Mouse (Mus musculus) cerebellum, adult 2 months (tissue): ENCODE results near the gene Aunip. TPM values are rescaled to one million over a fixed set of nuclear protein-coding genes. Genes with fewer than 3 reads are reported as not detected.
A peak's percentile ranks its signal among the peaks of the same experiment; 100 is the strongest.

Source experiments
- DNase-seq, 2 experiments: peaks; one replicate each; pipeline ENCODE4 v3.0.0; 2021
- H3K27ac ChIP-seq: fragments of 200-500 bp; 2 replicates; pipeline ENCODE4 v1.5.1; 2012; ENCODE audit warnings: low read length, control low read depth, inconsistent platforms; ENCODE audit not compliant: insufficient read depth
- H3K27me3 ChIP-seq: fragments of 200-500 bp; 2 replicates; pipeline ENCODE4 v1.6.1; 2012; ENCODE audit warnings: inconsistent platforms, mild to moderate bottlenecking, low read length, moderate library complexity; ENCODE audit not compliant: control insufficient read depth, insufficient read depth
- H3K4me1 ChIP-seq: fragments of 200-500 bp; 2 replicates; pipeline ENCODE4 v1.6.1; 2011; ENCODE audit warnings: low read length; ENCODE audit not compliant: control insufficient read depth, insufficient read depth
- H3K4me3 ChIP-seq: fragments of 200-500 bp; replicated peaks from 2 replicates; pipeline ENCODE3; 2011; ENCODE audit warnings: mild to moderate bottlenecking, low read depth, low read length, control low read depth; ENCODE audit not compliant: insufficient read depth
- CTCF ChIP-seq: fragments of 200-500 bp; IDR thresholded peaks from 2 replicates; pipeline ENCODE4 v1.5.1; 2011; ENCODE audit warnings: low read depth, mild to moderate bottlenecking, control low read depth, low read length, moderate library complexity, borderline replicate concordance; ENCODE audit not compliant: insufficient read depth
- POLR2A ChIP-seq: fragments of 200-500 bp; IDR thresholded peaks from 2 replicates; pipeline ENCODE4 v1.6.1; 2011; ENCODE audit warnings: low read length, control low read depth, borderline replicate concordance; ENCODE audit not compliant: insufficient read depth
- WGBS: fragments of 180-500 bp; shearing (Covaris S2); methylation state at CpG from one replicate; pipeline ENCODE4 v1.1.7; 2018; 5-methylcytosine and 5-hydroxymethylcytosine counted together
- polyA plus RNA-seq: library from polyadenylated mRNA; depleted of rRNA; stranded (reverse); fragments of >200 nt; gene quantifications from 2 replicates; pipeline ENCODE4 v1.2.3, GENCODE M21; 2012

Aunip gene
- polyA plus RNA-seq, 1 experiment, result 0.65 TPM

DNA sequence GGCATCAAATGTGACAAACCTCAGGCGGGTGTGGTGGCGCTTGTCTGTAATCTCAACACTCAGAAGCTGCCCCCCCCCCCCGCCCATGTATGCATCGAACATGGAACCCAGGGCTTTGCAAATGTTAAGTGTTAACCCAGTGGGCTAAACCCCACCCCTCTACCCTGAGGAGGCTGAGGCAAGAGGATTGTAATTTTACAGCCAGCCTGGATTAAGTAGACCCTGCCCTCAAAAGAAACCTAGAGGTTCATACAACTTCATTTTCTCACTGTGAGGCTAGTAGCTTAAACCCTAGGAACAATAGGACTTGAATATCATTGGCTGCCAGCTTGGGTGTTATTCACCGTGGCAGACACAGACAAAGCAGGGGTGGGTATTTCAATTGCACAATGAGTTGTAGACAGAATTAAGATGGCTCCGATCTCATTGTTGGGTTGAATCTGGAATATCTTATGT, 41.4 kb upstream of the Aunip start:
- DNase-seq, result no peak
- TF ChIP-seq CTCF (no peak), POLR2A (no peak)
- peak overlapping the region; percentile 66 for H3K4me3 ChIP-seq
- no peaks in the 10 kb centered on the region for H3K27me3 ChIP-seq
- 4% methylated on average over 6 of the region's 6 CpGs for WGBS
- H3K4me1 ChIP-seq, result no peaks in the 10 kb centered on the region
- no peak overlapping the region for H3K27ac ChIP-seq

DNA sequence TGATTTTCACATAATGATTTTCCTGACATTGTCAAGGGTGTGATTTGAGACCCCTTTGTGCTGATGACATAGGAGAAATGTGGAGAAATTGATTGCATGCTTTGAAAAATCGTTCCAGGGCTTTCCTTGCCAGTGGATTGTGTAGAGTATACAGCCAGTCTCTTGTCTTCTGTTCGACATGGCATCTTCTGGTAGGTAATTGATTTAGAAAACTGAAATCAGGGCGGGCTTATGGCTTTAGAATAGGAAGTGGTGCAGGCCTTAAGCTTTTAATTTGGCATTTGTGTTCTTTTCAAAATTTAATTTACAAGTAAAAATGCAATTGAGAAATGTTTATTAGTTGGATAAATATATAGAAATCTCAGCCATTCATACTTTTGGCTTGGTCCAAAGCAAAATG, 40.8 kb upstream of the Aunip start:
- DNase-seq, result no peak
- Histone ChIP-seq H3K4me3 (no peak overlapping the region), H3K27ac (no peak overlapping the region), H3K27me3 (no peaks in the 10 kb centered on the region), H3K4me1 (no peaks in the 10 kb centered on the region)
- 48% methylated on average over 3 of the region's 3 CpGs for WGBS
- TF ChIP-seq POLR2A, result no peak
- TF ChIP-seq CTCF, result no peak

DNA sequence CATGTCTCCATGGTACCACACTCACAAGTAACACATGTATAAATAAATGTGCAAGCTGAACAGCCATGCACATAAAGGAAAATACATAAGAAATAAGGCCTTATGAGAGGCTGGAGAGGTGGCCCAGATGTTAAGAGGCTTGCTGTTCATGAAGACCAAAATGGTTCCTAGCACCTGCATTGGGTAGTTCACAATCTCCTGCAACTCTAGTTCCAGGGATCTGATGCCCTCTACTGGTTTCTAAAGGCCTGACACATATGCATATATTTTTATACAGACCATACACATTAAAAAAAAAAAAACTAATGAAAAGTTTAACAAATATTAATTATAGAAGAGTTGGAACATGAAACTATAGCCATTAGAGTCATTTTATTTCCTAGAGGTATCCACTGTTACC, 39.3 kb upstream of the Aunip start:
- H3K27ac ChIP-seq, result no peak overlapping the region
- TF ChIP-seq CTCF (no peak), POLR2A (no peak)
- H3K4me1 ChIP-seq, result no peaks in the 10 kb centered on the region; the same call in 1 of the 2 replicates
- no peaks in the 10 kb centered on the region for H3K27me3 ChIP-seq
- H3K4me3 ChIP-seq, result no peak overlapping the region
- DNase-seq, result no peak

DNA sequence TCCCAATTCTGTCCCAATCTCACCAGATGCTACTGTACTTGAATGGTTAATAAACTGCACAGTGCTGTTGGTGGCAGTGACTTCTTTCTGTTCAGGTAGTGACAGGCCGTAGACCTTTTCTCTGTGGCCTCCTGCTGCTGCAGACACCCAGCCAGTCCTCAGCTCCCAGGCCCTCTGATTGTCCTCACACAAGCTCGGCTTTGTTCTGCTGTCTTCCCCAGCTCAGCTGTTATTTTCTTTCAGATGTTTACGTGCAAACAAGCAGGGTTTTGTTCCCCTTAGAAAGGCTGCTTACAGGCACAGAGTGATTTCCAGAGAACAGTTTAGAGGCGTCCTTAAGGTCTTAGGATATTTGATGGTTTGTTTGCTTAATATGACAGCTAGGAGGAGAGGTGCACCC, 37.0 kb upstream of the Aunip start:
- Histone ChIP-seq H3K4me1 (peaks cover 12% of the 10 kb centered on the region; the same call in 1 of the 2 replicates), H3K4me3 (no peak overlapping the region), H3K27ac (peak overlapping the region; percentile 37; the same call in 1 of the 2 replicates), H3K27me3 (no peaks in the 10 kb centered on the region)
- WGBS, result 64% methylated on average over 4 of the region's 4 CpGs
- no peak for DNase-seq
- TF ChIP-seq POLR2A, result no peak
- no peak for TF ChIP-seq CTCF

DNA sequence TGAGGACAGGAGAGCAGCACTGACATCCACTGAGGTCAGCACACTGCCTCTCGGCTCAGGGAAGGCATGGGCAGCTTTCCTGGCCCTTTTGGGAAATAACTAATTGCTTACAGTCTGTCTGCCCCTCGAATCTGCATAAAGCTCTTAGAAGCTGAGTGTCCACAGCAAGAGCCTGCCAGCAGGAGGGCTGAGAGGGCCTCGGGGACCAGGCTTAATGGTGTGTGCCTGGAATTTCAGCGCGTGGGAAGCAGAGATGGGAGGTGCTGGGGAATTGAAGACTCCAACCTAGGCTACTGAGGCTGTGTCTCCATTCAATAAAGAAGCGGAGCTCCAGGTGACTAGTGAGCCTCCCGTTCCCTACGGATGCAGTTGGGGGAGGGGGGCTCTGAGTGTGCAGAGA, 36.6 kb upstream of the Aunip start:
- H3K4me3 ChIP-seq, result no peak overlapping the region
- no peak for DNase-seq
- TF ChIP-seq CTCF (no peak), POLR2A (no peak)
- H3K27ac ChIP-seq, result peak overlapping the region; percentile 37; the same call in 1 of the 2 replicates
- peaks cover 12% of the 10 kb centered on the region; the same call in 1 of the 2 replicates for H3K4me1 ChIP-seq
- WGBS, result 53% methylated on average over 8 of the region's 8 CpGs
- H3K27me3 ChIP-seq, result no peaks in the 10 kb centered on the region

DNA sequence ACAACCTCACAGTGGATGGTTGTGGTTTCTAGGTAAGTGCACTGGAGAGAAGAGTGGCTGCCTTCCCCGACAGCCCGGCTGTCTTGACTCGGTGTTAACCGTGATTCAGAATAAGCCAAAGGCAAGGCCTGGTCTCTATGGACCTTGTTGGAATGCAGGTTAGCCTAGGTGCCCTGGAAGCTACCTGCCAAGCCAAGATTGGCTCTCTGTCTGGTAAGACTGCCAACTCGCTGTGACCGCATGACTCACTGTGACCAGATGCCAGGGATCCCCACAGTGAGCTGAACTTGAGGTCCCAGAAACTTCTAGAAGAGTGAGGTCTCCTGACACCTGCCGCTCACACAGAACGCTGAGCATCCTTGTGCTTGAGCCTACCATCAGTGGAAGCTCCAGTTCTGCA, 33.9 kb upstream of the Aunip start:
- Histone ChIP-seq H3K27me3 (no peaks in the 10 kb centered on the region), H3K27ac (peak overlapping the region; percentile 12; the same call in 1 of the 2 replicates), H3K4me1 (peaks cover 15% of the 10 kb centered on the region), H3K4me3 (no peak overlapping the region)
- TF ChIP-seq CTCF, result no peak
- TF ChIP-seq POLR2A, result no peak
- peak; percentile 76 to 81 for DNase-seq
- 32% methylated on average over 8 of the region's 8 CpGs for WGBS

DNA sequence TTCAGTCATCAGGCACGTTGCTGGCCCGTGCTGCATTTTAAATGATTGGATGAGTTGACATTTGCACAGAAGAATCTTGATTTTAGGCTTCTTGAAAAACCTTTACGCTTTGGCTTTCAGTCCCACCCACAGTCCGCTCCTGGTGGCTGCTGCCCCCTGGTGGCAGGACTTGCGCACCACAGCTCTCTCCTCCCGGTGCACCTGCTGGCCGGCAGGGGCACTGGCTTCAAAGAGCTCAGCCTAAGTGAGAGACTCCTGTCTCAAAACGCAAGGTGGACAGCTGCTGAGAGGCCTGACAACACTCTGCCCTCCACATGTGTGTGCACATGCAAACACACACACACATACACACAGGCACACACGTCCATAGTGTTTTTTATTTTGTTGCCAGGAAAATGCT, 32.8 kb upstream of the Aunip start:
- H3K4me1 ChIP-seq, result peaks cover 23% of the 10 kb centered on the region
- no peaks in the 10 kb centered on the region for H3K27me3 ChIP-seq
- no peak overlapping the region for H3K27ac ChIP-seq
- 2% methylated on average over 9 of the region's 9 CpGs for WGBS
- TF ChIP-seq POLR2A (no peak), CTCF (peak; percentile 100)
- peak; percentile 92 to 99 for DNase-seq
- H3K4me3 ChIP-seq, result no peak overlapping the region

DNA sequence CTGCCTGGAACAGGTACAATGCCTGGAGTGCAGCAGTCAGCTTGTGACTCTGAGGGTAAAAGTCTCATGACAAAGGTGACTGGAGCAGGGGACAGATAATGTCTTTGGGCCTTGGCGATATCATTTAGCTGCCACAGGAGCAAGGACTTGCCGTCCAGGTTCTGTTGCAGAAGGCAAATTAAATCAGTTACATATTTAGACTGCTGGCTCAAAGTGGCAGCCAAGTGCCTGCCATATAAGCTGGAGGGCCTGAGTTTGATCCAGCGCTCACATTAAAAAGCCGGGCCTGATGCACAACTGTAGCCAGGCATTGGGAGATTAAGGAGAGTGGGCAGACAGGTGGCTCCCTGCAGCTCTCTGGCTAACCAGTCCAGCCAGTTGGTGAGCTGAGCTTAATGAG, 31.0 kb upstream of the Aunip start:
- Histone ChIP-seq H3K4me3 (no peak overlapping the region), H3K27ac (no peak overlapping the region), H3K4me1 (peaks cover 36% of the 10 kb centered on the region), H3K27me3 (no peaks in the 10 kb centered on the region)
- 72% methylated on average over 4 of the region's 4 CpGs for WGBS
- no peak for DNase-seq
- TF ChIP-seq POLR2A (no peak), CTCF (no peak)

DNA sequence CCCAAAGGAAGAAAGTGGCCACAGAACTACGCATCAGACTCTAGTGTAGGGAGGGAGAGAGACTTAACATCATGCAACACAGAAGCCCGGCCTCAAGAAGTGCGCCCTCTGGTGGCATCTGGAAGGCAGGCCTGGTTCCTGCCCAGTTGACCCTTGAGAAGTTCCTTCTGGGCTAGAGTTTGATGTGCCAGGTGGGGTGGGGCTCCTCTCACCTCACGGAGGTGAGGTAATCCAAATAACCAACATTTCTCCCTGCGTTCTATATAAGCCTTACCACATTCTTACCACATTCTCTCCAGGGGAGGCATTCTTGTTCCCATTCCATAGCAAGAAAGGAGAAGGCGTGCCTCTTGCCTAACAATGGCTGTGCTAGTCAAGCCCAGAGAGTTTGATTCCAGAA, 29.9 kb upstream of the Aunip start:
- no peak overlapping the region for H3K4me3 ChIP-seq
- H3K27ac ChIP-seq, result peak overlapping the region; percentile 14; the same call in 1 of the 2 replicates
- peaks cover 45% of the 10 kb centered on the region for H3K4me1 ChIP-seq
- DNase-seq, result peak; percentile 76 to 81
- peak; percentile 78; the same call in 1 of the 2 replicates for TF ChIP-seq CTCF
- no peak for TF ChIP-seq POLR2A
- H3K27me3 ChIP-seq, result no peaks in the 10 kb centered on the region
- WGBS, result 39% methylated on average over 6 of the region's 6 CpGs
